Comparison of ENCODE assay signal across 8 mouse cellular contexts in the genomic region with DNA sequence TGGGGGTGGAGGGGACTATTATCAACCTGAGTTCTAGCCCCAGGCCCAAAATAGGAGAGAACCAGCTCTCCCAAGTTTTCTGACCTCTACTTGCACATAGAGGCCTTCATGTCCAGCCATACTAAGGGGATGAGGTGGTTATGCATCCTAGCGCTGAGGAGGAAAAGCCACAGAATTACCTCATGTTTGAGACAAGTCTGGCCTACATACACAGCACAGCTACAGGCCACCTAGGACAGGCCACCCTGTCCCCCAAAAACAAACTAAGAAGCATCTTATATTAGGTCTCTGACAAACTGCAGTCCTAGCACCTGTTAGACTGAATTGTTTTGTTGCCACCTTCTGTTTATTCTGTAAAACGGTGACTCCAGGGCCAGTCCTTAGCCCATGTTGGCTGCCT. TPM values are rescaled to one million over a fixed set of nuclear protein-coding genes. Genes with fewer than 3 reads are reported as not detected.
DNase-seq lines count a peak whose midpoint lies in the region; ATAC-seq lines count a peak whose summit lies in the region.

No protein-coding gene starts in this region.

- DNase-seq in kidney, adult 9 months = no peak
- peak; percentile 18 for DNase-seq in c-Kit-positive CD71-positive TER-119-positive erythroid progenitor cells, embryonic 14.5 days (ENCODE audit: low spot score)
- no peak for DNase-seq in intestine, embryonic 14.5 days (ENCODE audit: low spot score)
- DNase-seq in neural tube, embryonic 11.5 days (ENCODE audit: low spot score) = no peak
- no peak for DNase-seq in layer of hippocampus, adult 9-11 months
- no peak for DNase-seq in gastrocnemius, postnatal 14 days
- no peak for DNase-seq in frontal cortex, adult 2 months (ENCODE audit: extremely low spot score in 1 of 2, low spot score in 1 of 2)

- 26% methylated on average over 2 of the region's 2 CpGs for WGBS in kidney, embryonic 15.5 days
- 18% methylated on average over 2 of the region's 2 CpGs for WGBS in intestine, embryonic 14.5 days
- WGBS in neural tube, embryonic 11.5 days = 46% methylated on average over 2 of the region's 2 CpGs

- peak overlapping the region; percentile 96; the same call in 1 of the 2 replicates for H3K4me3 ChIP-seq in kidney, embryonic 15.5 days (replicated peaks)
- H3K4me3 ChIP-seq in intestine, embryonic 14.5 days (ENCODE audit: low read depth, low read length) = peak overlapping the region; percentile 99
- no peak overlapping the region for H3K4me3 ChIP-seq in neural tube, embryonic 11.5 days (ENCODE audit: low read depth, low read length)

- H3K9ac ChIP-seq in kidney, embryonic 15.5 days = peak overlapping the region; percentile 100
- peak overlapping the region; percentile 96 for H3K9ac ChIP-seq in intestine, embryonic 14.5 days (ENCODE audit: low read length)
- no peak overlapping the region for H3K9ac ChIP-seq in neural tube, embryonic 11.5 days (ENCODE audit: low read length)

- H3K27me3 ChIP-seq in kidney, embryonic 15.5 days = no peaks in the 10 kb centered on the region
- no peaks in the 10 kb centered on the region for H3K27me3 ChIP-seq in intestine, embryonic 14.5 days (replicated peaks; ENCODE audit: control insufficient read depth, insufficient read depth, low read length)
- no peaks in the 10 kb centered on the region for H3K27me3 ChIP-seq in neural tube, embryonic 11.5 days (ENCODE audit: control insufficient read depth, insufficient read depth, low read length)

- intact Hi-C loops in gastrocnemius, postnatal 14 days (cut with DNase I; ENCODE audit: low total_unique reads) = no loop called here

- peaks cover 23% of the 10 kb centered on the region for H3K4me1 ChIP-seq in kidney, embryonic 15.5 days
- peaks cover 15% of the 10 kb centered on the region for H3K4me1 ChIP-seq in intestine, embryonic 14.5 days (replicated peaks; ENCODE audit: control insufficient read depth, insufficient read depth, low read length)
- peaks cover 11% of the 10 kb centered on the region for H3K4me1 ChIP-seq in neural tube, embryonic 11.5 days (ENCODE audit: control insufficient read depth, insufficient read depth, low read length)

- ATAC-seq in kidney, embryonic 15.5 days (replicated peaks; ENCODE audit: low FRiP score) = no peak
- no peak for ATAC-seq in intestine, embryonic 14.5 days (replicated peaks; ENCODE audit: low FRiP score, low TSS enrichment, low read depth)
- ATAC-seq in neural tube, embryonic 11.5 days (ENCODE audit: insufficient read depth, low FRiP score, low TSS enrichment) = no peak

- H3K9me3 ChIP-seq in kidney, embryonic 15.5 days (replicated peaks) = no peaks in the 10 kb centered on the region
- H3K9me3 ChIP-seq in intestine, embryonic 14.5 days (ENCODE audit: control insufficient read depth, low read length) = no peaks in the 10 kb centered on the region
- H3K9me3 ChIP-seq in neural tube, embryonic 11.5 days (ENCODE audit: control insufficient read depth, low read length) = no peaks in the 10 kb centered on the region

- peak overlapping the region; percentile 66 for H3K4me2 ChIP-seq in kidney, embryonic 15.5 days
- peak overlapping the region; percentile 64 for H3K4me2 ChIP-seq in intestine, embryonic 14.5 days (ENCODE audit: low read length)
- H3K4me2 ChIP-seq in neural tube, embryonic 11.5 days (ENCODE audit: low read depth) = peak overlapping the region; percentile 75; the same call in 1 of the 2 replicates

- H3K27ac ChIP-seq in kidney, embryonic 15.5 days = peak overlapping the region; percentile 98
- peak overlapping the region; percentile 99 for H3K27ac ChIP-seq in intestine, embryonic 14.5 days (ENCODE audit: low read depth)
- H3K27ac ChIP-seq in neural tube, embryonic 11.5 days (ENCODE audit: low read depth, low read length) = no peak overlapping the region

- H3K36me3 ChIP-seq in kidney, embryonic 15.5 days = no peaks in the 10 kb centered on the region
- no peaks in the 10 kb centered on the region for H3K36me3 ChIP-seq in intestine, embryonic 14.5 days (ENCODE audit: control insufficient read depth, insufficient read depth, low read length)
- no peaks in the 10 kb centered on the region for H3K36me3 ChIP-seq in neural tube, embryonic 11.5 days (ENCODE audit: control insufficient read depth, insufficient read depth, low read length)

RNA-seq across cellular contexts. Expression of a gene that starts 1.4 kb away (rescaled TPM):
- polyA plus RNA-seq in kidney, embryonic 15.5 days (2015; fragmentation: Nextera tagmentation; extraction: Ambion mirVana) = 118 and 125 TPM in 2 replicates
- 96.5 and 106 TPM in 2 replicates for polyA plus RNA-seq in intestine, embryonic 14.5 days (2014; fragmentation: Nextera tagmentation; extraction: Ambion mirVana)
- polyA plus RNA-seq in neural tube, embryonic 11.5 days (2014; fragmentation: Nextera tagmentation; extraction: Ambion mirVana) = 183 and 195 TPM in 2 replicates
- total RNA-seq in gastrocnemius, postnatal 14 days (2021) = 10 to 100 TPM; 31.7 to 34.7 TPM
- 52.0 and 53.0 TPM in 2 replicates for polyA plus RNA-seq in frontal cortex, adult 2 months (2012; rRNA removed)

RNA-seq across cellular contexts. Expression of a gene that starts 46.9 kb away (rescaled TPM):
- polyA plus RNA-seq in kidney, embryonic 15.5 days (2015; fragmentation: Nextera tagmentation; extraction: Ambion mirVana) = 20.2 and 21.6 TPM in 2 replicates
- polyA plus RNA-seq in intestine, embryonic 14.5 days (2014; fragmentation: Nextera tagmentation; extraction: Ambion mirVana) = 26.6 and 28.9 TPM in 2 replicates
- polyA plus RNA-seq in neural tube, embryonic 11.5 days (2014; fragmentation: Nextera tagmentation; extraction: Ambion mirVana) = 32.4 and 34.1 TPM in 2 replicates
- 1 to 10 TPM; 1.9 to 3.7 TPM for total RNA-seq in gastrocnemius, postnatal 14 days (2021)
- polyA plus RNA-seq in frontal cortex, adult 2 months (2012; rRNA removed) = 19.9 and 21.1 TPM in 2 replicates
